Mouse (Mus musculus) thymus, postnatal 14 days (tissue): ENCODE measurements around the gene Orc6.
A peak's percentile ranks its signal among the peaks of the same experiment; 100 is the strongest.

ENCODE experiments used
- DNase-seq: peaks from one replicate; pipeline ENCODE4 v3.0.0; 2021

Gene Orc6

GRCm38 (mm10) chr8:85299434-85300077 lies at the start of gene Orc6, which contains the start of gene Vps35:
TSS of gene Orc6 (plus strand) at chr8:85299632.
TSS of gene Vps35 (minus strand) at chr8:85299802.
- DNase-seq, result peak; percentile 97

GRCm38 (mm10) chr8:85286846-85287245 lies 12.6 kb upstream of the Orc6 start:
- DNase-seq, result no peak

- DNase-seq, result peak; percentile 22
Measured at GRCm38 (mm10) chr8:85298600-85299433, 615 bp upstream of the Orc6 start.

- no peak for DNase-seq
Measured at GRCm38 (mm10) chr8:85301941-85302340, 2.5 kb downstream of the Orc6 start.

GRCm38 (mm10) chr8:85302931-85303330 lies 3.5 kb downstream of the Orc6 start:
- no peak for DNase-seq

GRCm38 (mm10) chr8:85303531-85303930 lies 4.1 kb downstream of the Orc6 start:
- no peak for DNase-seq

- DNase-seq, result no peak
Measured at GRCm38 (mm10) chr8:85308564-85308963, 9.1 kb downstream of the Orc6 start.

- DNase-seq, result peak; percentile 13
Measured at GRCm38 (mm10) chr8:85311743-85312142, 12.3 kb downstream of the Orc6 start.

- no peak for DNase-seq
Measured at GRCm38 (mm10) chr8:85313036-85313435, 13.6 kb downstream of the Orc6 start.

- no peak for DNase-seq
Measured at GRCm38 (mm10) chr8:85318534-85318933, 19.1 kb downstream of the Orc6 start.

GRCm38 (mm10) chr8:85321981-85322380 lies 22.5 kb downstream of the Orc6 start:
- DNase-seq, result no peak

- DNase-seq, result no peak
Measured at GRCm38 (mm10) chr8:85323084-85323483, 23.7 kb downstream of the Orc6 start.

- no peak for DNase-seq
Measured at GRCm38 (mm10) chr8:85327036-85327435, 27.6 kb downstream of the Orc6 start.

GRCm38 (mm10) chr8:85329506-85329905 lies 30.1 kb downstream of the Orc6 start:
- DNase-seq, result no peak

- DNase-seq, result no peak
Measured at GRCm38 (mm10) chr8:85335105-85335504, 35.7 kb downstream of the Orc6 start.

- DNase-seq, result no peak
Measured at GRCm38 (mm10) chr8:85336211-85336933, 36.9 kb downstream of the Orc6 start.

GRCm38 (mm10) chr8:85337681-85338080 lies 38.2 kb downstream of the Orc6 start:
- DNase-seq, result no peak

GRCm38 (mm10) chr8:85339871-85340573 lies 40.6 kb downstream of the Orc6 start:
- no peak for DNase-seq

- DNase-seq, result no peak
Measured at GRCm38 (mm10) chr8:85353287-85353686, 53.9 kb downstream of the Orc6 start.
